Mouse (Mus musculus): ENCODE results near the gene Krtap28-13. TPM values are rescaled to one million over a fixed set of nuclear protein-coding genes. Genes with fewer than 3 reads are reported as not detected.

The Krtap28-13 gene
- polyA plus RNA-seq, 1 experiment = not detected

GRCm38 (mm10) chr1:83038109-83038672, 22.5 kb upstream of the Krtap28-13 start, which contains the start of gene Slc19a3:
Slc19a3 (minus strand) TSS chr1:83038448.
- Histone ChIP-seq H3K4me3 (replicated peaks; ENCODE audit: control insufficient read depth, low read depth, low read length) (no peak within 1 kb of the TSS), H3K27ac (ENCODE audit: control insufficient read depth, insufficient read depth, low read depth, low read length, poor library complexity) (no peak within 1 kb of the TSS), H3K4me1 (ENCODE audit: control insufficient read depth, insufficient read depth, low read length) (no peaks in the 10 kb centered on the region)
- TF ChIP-seq POLR2A (IDR thresholded peaks at IDR 0.05; ENCODE audit: borderline replicate concordance, control insufficient read depth, low read depth, low read length) = no peak
- no peak for TF ChIP-seq CTCF (IDR thresholded peaks at IDR 0.05; ENCODE audit: control insufficient read depth, insufficient read depth, low read length)
- WGBS = under 1% methylated on average over 25 of the region's 25 CpGs

DNA sequence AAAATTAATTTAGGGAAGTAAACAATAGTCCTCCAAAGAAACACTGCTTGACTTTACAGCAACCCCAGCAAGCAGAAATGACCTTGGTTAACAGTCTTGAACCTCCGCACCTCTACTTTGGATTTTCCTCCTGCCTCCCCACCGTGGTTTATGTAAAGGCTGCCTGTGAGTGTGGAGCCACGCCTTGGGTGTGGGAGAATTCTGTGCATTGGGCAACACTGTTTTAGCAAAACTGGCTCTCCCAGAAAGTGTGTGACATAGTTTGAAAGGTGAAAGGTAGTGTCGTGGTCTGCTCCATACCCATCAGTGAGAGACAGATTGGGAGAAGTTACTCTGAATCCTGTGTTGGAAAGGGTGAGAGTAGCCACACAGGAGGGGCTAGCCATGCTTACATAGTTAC, 21.6 kb upstream of the Krtap28-13 start:
- Histone ChIP-seq H3K4me3 (replicated peaks; ENCODE audit: control insufficient read depth, low read depth, low read length) (no peak overlapping the region), H3K27ac (ENCODE audit: control insufficient read depth, insufficient read depth, low read depth, low read length, poor library complexity) (no peak overlapping the region), H3K4me1 (ENCODE audit: control insufficient read depth, insufficient read depth, low read length) (no peaks in the 10 kb centered on the region)
- 64% methylated on average over 4 of the region's 4 CpGs for WGBS
- TF ChIP-seq CTCF (IDR thresholded peaks at IDR 0.05; ENCODE audit: control insufficient read depth, insufficient read depth, low read length) = no peak
- TF ChIP-seq POLR2A (IDR thresholded peaks at IDR 0.05; ENCODE audit: borderline replicate concordance, control insufficient read depth, low read depth, low read length) = no peak

GRCm38 (mm10) chr1:83042380-83042779, 18.4 kb upstream of the Krtap28-13 start, which contains the start of gene Krtap28-10:
Krtap28-10 (minus strand) TSS chr1:83042480.
- Histone ChIP-seq H3K4me1 (ENCODE audit: control insufficient read depth, insufficient read depth, low read length) (no peaks in the 10 kb centered on the region), H3K27ac (ENCODE audit: control insufficient read depth, insufficient read depth, low read depth, low read length, poor library complexity) (no peak within 1 kb of the TSS), H3K4me3 (replicated peaks; ENCODE audit: control insufficient read depth, low read depth, low read length) (no peak within 1 kb of the TSS)
- 82% methylated on average over 2 of the region's 2 CpGs for WGBS
- no peak for TF ChIP-seq CTCF (IDR thresholded peaks at IDR 0.05; ENCODE audit: control insufficient read depth, insufficient read depth, low read length)
- TF ChIP-seq POLR2A (IDR thresholded peaks at IDR 0.05; ENCODE audit: borderline replicate concordance, control insufficient read depth, low read depth, low read length) = no peak

DNA sequence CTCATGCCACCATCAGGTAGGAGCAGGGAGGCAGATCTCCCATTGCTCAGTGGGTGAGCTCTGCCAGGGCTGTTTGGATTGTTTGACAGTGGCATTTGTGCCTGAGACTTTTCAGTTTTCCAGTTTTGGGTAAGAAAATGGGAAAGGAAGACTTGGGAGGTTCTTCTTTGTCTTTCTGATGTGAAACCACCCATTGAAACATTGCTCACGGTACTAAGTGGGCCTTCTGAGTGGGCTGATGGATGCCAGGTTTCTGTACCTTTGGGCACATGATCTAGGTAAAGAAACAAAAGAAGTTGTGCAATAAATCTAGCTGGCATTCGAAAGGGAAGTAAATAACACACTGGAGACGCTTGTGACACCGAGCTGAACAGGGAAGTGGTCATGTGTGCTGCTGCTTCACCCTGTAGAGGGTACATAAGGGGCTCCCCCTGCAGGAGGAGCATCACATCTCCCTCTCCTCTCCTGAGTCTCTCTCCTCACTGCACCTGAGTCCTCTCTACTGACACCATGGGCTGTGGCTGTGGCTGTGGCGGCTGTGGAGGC, 15.8 kb upstream of the Krtap28-13 start, which contains the start of gene Gm47969:
Gene Gm47969 (plus strand): TSS at position 51 of the 546 bp plus-strand sequence.
- WGBS = 24% methylated on average over 5 of the region's 5 CpGs
- Histone ChIP-seq H3K4me1 (ENCODE audit: control insufficient read depth, insufficient read depth, low read length) (no peaks in the 10 kb centered on the region), H3K4me3 (replicated peaks; ENCODE audit: control insufficient read depth, low read depth, low read length) (no peak within 1 kb of the TSS), H3K27ac (ENCODE audit: control insufficient read depth, insufficient read depth, low read depth, low read length, poor library complexity) (no peak within 1 kb of the TSS)
- no peak for TF ChIP-seq CTCF (IDR thresholded peaks at IDR 0.05; ENCODE audit: control insufficient read depth, insufficient read depth, low read length)
- no peak for TF ChIP-seq POLR2A (IDR thresholded peaks at IDR 0.05; ENCODE audit: borderline replicate concordance, control insufficient read depth, low read depth, low read length)

- no peak overlapping the region for H3K27ac ChIP-seq (ENCODE audit: control insufficient read depth, insufficient read depth, low read depth, low read length, poor library complexity)
- H3K4me1 ChIP-seq (ENCODE audit: control insufficient read depth, insufficient read depth, low read length) = no peaks in the 10 kb centered on the region
- 76% methylated on average over 1 of the region's 1 CpGs for WGBS
- no peak overlapping the region for H3K4me3 ChIP-seq (replicated peaks; ENCODE audit: control insufficient read depth, low read depth, low read length)
- TF ChIP-seq POLR2A (IDR thresholded peaks at IDR 0.05; ENCODE audit: borderline replicate concordance, control insufficient read depth, low read depth, low read length) (no peak), CTCF (IDR thresholded peaks at IDR 0.05; ENCODE audit: control insufficient read depth, insufficient read depth, low read length) (no peak)
Measured at GRCm38 (mm10) chr1:83058481-83058880, 2.2 kb upstream of the Krtap28-13 start.

DNA sequence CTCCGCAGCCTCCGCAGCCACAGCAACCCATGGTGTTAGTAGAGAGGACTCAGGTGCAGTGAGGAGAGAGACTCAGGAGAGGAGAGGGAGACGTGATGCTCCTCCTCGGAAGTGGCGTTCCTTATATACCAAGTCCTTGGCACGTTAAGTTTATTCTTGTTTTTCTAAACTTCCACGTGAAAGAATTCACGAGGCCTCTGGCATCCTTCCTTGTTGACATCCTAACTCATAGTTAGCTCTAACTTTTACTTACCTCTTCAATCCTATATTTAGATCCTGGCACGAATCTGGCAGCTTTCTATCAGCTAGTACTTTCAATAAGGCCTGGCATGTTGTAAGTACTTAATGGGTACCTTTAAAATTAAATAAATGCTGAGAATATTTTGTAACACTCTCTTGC, 1.5 kb upstream of the Krtap28-13 start, which contains the start of gene A030005K14Rik:
Gene A030005K14Rik (minus strand): TSS at position 101 of the 400 bp plus-strand sequence.
- no peak for TF ChIP-seq POLR2A (IDR thresholded peaks at IDR 0.05; ENCODE audit: borderline replicate concordance, control insufficient read depth, low read depth, low read length)
- no peak for TF ChIP-seq CTCF (IDR thresholded peaks at IDR 0.05; ENCODE audit: control insufficient read depth, insufficient read depth, low read length)
- Histone ChIP-seq H3K4me3 (replicated peaks; ENCODE audit: control insufficient read depth, low read depth, low read length) (no peak within 1 kb of the TSS), H3K4me1 (ENCODE audit: control insufficient read depth, insufficient read depth, low read length) (no peaks in the 10 kb centered on the region), H3K27ac (ENCODE audit: control insufficient read depth, insufficient read depth, low read depth, low read length, poor library complexity) (no peak within 1 kb of the TSS)
- WGBS = 82% methylated on average over 9 of the region's 9 CpGs

DNA sequence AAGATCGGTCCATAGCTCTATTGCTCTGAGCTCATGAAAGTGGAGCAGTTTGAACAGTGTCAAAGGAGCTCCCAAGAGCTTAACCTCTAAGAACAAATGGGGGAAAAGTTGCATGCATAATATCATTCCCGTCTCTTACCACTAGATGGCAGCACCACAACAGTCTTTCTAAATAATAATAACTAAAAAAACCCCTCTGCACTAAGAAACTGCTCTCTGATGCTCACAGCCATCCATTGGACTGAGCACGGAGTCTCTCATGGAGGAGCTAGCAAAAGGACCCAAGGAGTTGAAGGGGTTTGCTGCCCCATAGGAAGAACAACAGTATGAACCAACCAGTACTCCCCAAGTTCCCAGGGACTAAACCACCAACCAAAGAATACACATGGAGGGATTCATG, 4.1 kb downstream of the Krtap28-13 start:
- Histone ChIP-seq H3K27ac (ENCODE audit: control insufficient read depth, insufficient read depth, low read depth, low read length, poor library complexity) (no peak overlapping the region), H3K4me3 (replicated peaks; ENCODE audit: control insufficient read depth, low read depth, low read length) (no peak overlapping the region), H3K4me1 (ENCODE audit: control insufficient read depth, insufficient read depth, low read length) (no peaks in the 10 kb centered on the region)
- TF ChIP-seq POLR2A (IDR thresholded peaks at IDR 0.05; ENCODE audit: borderline replicate concordance, control insufficient read depth, low read depth, low read length) (no peak), CTCF (IDR thresholded peaks at IDR 0.05; ENCODE audit: control insufficient read depth, insufficient read depth, low read length) (no peak)
- 11% methylated on average over 3 of the region's 3 CpGs for WGBS

DNA sequence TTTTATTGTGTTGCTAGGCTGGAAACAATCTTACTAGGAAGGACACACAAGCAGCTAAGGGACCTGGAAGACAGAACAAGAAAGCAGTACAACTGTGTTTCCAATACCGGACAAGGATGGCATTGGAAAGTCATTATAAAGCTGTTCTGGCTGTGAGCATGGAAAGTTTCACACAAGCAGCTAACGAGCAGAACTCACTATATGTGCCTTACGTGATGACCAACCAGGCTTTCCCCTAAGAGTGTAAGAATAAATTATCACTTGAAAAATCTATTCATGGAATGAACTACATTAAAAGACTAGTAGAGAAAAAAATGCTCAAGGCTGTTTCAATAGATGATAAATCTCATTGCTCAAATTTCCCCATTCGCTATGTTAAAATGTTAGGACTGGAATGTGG, 5.8 kb downstream of the Krtap28-13 start:
- no peak overlapping the region for H3K4me3 ChIP-seq (replicated peaks; ENCODE audit: control insufficient read depth, low read depth, low read length)
- H3K27ac ChIP-seq (ENCODE audit: control insufficient read depth, insufficient read depth, low read depth, low read length, poor library complexity) = no peak overlapping the region
- no peaks in the 10 kb centered on the region for H3K4me1 ChIP-seq (ENCODE audit: control insufficient read depth, insufficient read depth, low read length)
- TF ChIP-seq POLR2A (IDR thresholded peaks at IDR 0.05; ENCODE audit: borderline replicate concordance, control insufficient read depth, low read depth, low read length) (no peak), CTCF (IDR thresholded peaks at IDR 0.05; ENCODE audit: control insufficient read depth, insufficient read depth, low read length) (no peak)
- 86% methylated on average over 4 of the region's 4 CpGs for WGBS
